Mouse (Mus musculus): ENCODE measurements around the gene Gse1.

DNA sequence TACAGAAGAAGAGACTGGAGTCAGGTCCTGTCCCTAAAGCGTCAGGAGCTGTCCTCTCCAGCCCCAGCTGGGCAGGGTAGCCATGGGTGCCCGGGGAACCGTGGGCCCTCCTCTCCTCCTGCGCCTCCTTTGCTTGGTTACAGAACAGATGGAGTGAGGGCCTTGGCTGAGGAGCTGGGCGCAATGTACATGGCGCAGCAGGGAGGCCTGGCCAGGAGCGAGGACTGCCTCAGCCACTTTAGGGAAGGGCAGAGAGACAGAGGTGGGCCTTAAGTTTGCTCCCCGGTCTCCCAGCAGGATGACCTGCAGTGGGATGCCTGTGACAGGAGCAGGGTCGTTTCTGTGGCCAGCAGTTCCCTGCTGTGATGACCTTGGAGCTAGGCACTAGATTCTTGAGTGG, 63.4 kb downstream of the Gse1 start:
- no peak for TF ChIP-seq ZNF384 (IDR thresholded peaks at IDR 0.05; ENCODE audit: low read depth, low read length)
- no peak for TF ChIP-seq ZC3H11A (IDR thresholded peaks at IDR 0.05; ENCODE audit: borderline replicate concordance, low read depth, low read length)
- TF ChIP-seq HCFC1 (IDR thresholded peaks at IDR 0.05; ENCODE audit: borderline replicate concordance, insufficient read depth, low read length): no peak
- no peak for TF ChIP-seq MAFK (IDR thresholded peaks at IDR 0.05; ENCODE audit: insufficient read depth, low read depth, low read length)
